Mouse (Mus musculus) liver, adult 2 months (tissue): ENCODE results near the gene Agrp. TPM values are rescaled to one million over a fixed set of nuclear protein-coding genes. Genes with fewer than 3 reads are reported as not detected.

ENCODE experiments used
- DNase-seq: peaks from one replicate; pipeline ENCODE4 v3.0.0-alpha.2; 2011; ENCODE audit warnings: low read depth, low spot score; ENCODE audit errors: extremely low read depth
- H3K27ac ChIP-seq: fragments of 200-500 bp; replicated peaks from 2 replicates; pipeline ENCODE4 v1.5.1; 2012; ENCODE audit warnings: low read depth, mild to moderate bottlenecking, control low read depth, inconsistent platforms, low read length; ENCODE audit not compliant: insufficient read depth
- H3K27me3 ChIP-seq: fragments of 200-500 bp; 2 replicates; pipeline ENCODE4 v1.6.1; 2012; ENCODE audit warnings: mild to moderate bottlenecking, moderate library complexity, low read length, inconsistent platforms; ENCODE audit not compliant: control insufficient read depth, insufficient read depth
- H3K36me3 ChIP-seq: fragments of 200-500 bp; 2 replicates; pipeline ENCODE4 v1.6.1; 2012; ENCODE audit warnings: low read length, inconsistent platforms; ENCODE audit not compliant: control insufficient read depth, insufficient read depth
- H3K4me1 ChIP-seq: fragments of 200-500 bp; 2 replicates; pipeline ENCODE4 v1.6.1; 2011; ENCODE audit warnings: low read length; ENCODE audit not compliant: control insufficient read depth, insufficient read depth
- H3K4me3 ChIP-seq: fragments of 200-500 bp; 2 replicates; pipeline ENCODE4 v1.5.1; 2011; ENCODE audit warnings: low read depth, mild to moderate bottlenecking, control low read depth, low read length, moderate library complexity; ENCODE audit not compliant: insufficient read depth
- H3K79me2 ChIP-seq: fragments of 200-500 bp; 2 replicates; pipeline ENCODE4 v1.6.1; 2012; ENCODE audit warnings: inconsistent platforms, mild to moderate bottlenecking, low read length, moderate library complexity; ENCODE audit not compliant: control insufficient read depth, insufficient read depth
- H3K9ac ChIP-seq: fragments of 200-500 bp; 2 replicates; pipeline ENCODE4 v1.6.1; 2012; ENCODE audit warnings: low read depth, mild to moderate bottlenecking, control low read depth, inconsistent platforms, low read length
- CTCF ChIP-seq: fragments of 200-500 bp; IDR thresholded peaks from 2 replicates; pipeline ENCODE4 v1.5.1; 2011; ENCODE audit warnings: low read depth, low read length, control low read depth
- POLR2A ChIP-seq: fragments of 200-500 bp; IDR thresholded peaks from 2 replicates; pipeline ENCODE4 v1.6.1; 2011; ENCODE audit warnings: low read length, control low read depth; ENCODE audit not compliant: insufficient read depth; ENCODE audit errors: extremely low read depth
- WGBS: fragments of 180-500 bp; shearing (Covaris S2); methylation state at CpG from one replicate; pipeline ENCODE4 v1.1.7; 2018; 5-methylcytosine and 5-hydroxymethylcytosine counted together
- polyA plus RNA-seq: library from polyadenylated mRNA; depleted of rRNA; stranded (reverse); fragments of >200 nt; gene quantifications from 2 replicates; pipeline ENCODE4 v1.2.3, GENCODE M21; 2012
- total RNA-seq: library from RNA; depleted of rRNA; stranded (reverse); fragments of >200 nt; gene quantifications from 2 replicates; pipeline ENCODE4 v1.2.3, GENCODE M21; 2014

Gene Agrp
- total and polyA plus RNA-seq, 2 experiments, result not detected

DNA sequence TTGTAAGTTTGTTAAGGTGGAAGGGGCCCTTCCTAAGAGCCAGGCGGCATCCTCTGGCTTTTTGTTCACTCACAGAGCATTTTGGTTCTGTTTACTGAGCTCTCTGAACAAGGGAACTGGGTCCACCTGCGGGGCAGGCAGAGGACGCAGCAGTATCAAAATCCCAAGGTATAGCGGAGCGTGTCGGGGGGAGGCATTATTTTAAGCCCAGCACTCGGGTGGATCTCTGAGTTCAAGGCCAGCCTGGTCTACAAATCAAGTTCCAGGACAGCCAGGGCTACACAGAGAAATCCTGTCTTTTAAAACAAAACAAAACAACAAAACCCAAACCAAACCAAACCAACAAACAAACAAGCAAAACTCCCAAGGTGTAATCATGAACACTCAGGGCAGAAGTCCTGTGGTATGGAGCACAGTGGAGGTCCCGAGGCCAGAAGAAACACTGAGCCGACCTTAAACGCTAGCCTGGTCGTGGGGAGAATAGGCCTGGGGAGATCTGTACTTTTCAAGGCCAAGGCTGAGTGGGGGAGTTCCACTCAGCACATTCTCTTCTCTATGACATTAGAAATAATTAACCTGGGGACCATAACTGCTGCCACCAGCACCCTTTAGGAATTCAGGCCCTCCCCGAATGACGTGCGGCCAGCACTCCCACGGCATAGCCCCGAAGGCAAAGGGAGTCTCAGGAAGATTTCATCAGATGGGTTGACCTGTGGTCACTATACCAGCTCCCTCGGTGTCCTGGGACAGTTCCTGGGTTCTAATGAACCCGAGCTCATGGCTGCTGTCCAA is 42.5 kb downstream of the Agrp start:
- Histone ChIP-seq H3K36me3 (no peaks in the 10 kb centered on the region), H3K4me1 (no peaks in the 10 kb centered on the region), H3K79me2 (no peaks in the 10 kb centered on the region), H3K27me3 (no peaks in the 10 kb centered on the region), H3K27ac (no peak overlapping the region), H3K4me3 (no peak overlapping the region), H3K9ac (no peak overlapping the region)
- TF ChIP-seq POLR2A, result no peak
- no peak for TF ChIP-seq CTCF
- WGBS, result 55% methylated on average over 18 of the region's 18 CpGs
- no peak for DNase-seq

DNA sequence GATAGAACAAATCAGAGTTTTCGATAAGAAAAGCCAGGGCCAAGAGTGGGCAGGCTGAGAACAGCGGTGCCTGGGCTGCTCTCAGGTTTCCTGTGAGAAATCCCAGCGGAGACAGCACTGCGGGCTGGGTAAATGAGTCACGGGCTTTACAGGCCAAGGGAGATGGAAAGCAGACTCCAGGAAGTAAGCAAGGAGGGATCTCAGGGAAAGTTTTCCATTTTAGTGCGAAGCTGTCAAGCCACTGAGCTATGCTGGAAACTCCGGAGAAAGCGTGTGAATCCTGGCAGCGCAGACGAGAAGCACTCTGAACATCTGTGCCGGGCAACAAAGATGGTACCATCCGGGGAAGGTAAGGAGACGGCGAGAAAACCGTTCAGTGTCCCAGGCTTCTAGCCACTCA is 43.3 kb downstream of the Agrp start:
- no peak overlapping the region for H3K27ac ChIP-seq
- no peak overlapping the region; the same call in 1 of the 2 replicates for H3K9ac ChIP-seq
- no peaks in the 10 kb centered on the region for H3K36me3 ChIP-seq
- no peaks in the 10 kb centered on the region for H3K4me1 ChIP-seq
- no peak overlapping the region for H3K4me3 ChIP-seq
- WGBS, result 59% methylated on average over 15 of the region's 15 CpGs
- H3K27me3 ChIP-seq, result no peaks in the 10 kb centered on the region; the same call in 1 of the 2 replicates
- no peak for TF ChIP-seq CTCF
- no peak for TF ChIP-seq POLR2A
- no peaks in the 10 kb centered on the region for H3K79me2 ChIP-seq
- no peak for DNase-seq

DNA sequence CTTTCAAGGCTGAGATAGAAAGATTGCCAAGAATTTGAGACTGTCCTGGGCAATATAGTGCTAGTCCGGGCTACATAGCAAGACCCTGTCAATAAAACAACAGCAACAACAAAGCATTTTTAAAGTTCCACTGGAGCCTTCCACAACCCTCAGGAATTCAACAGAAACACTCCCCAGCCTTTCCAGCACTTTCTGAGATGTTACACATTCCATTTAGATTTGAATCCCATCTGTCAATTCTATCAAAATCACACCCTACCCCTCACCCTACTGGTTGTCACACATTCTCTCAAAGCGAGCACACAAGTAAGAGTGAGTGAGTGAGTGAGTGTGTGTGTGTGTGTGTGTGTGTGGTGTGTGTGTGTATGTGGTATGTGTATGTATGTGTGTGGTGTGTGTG is 44.8 kb downstream of the Agrp start:
- no peak overlapping the region for H3K9ac ChIP-seq
- no peaks in the 10 kb centered on the region for H3K4me1 ChIP-seq
- no peaks in the 10 kb centered on the region for H3K36me3 ChIP-seq
- no peak for TF ChIP-seq POLR2A
- no peak overlapping the region for H3K4me3 ChIP-seq
- no peak for DNase-seq
- no peak overlapping the region for H3K27ac ChIP-seq
- H3K79me2 ChIP-seq, result no peaks in the 10 kb centered on the region
- no peaks in the 10 kb centered on the region; the same call in 1 of the 2 replicates for H3K27me3 ChIP-seq
- WGBS, result 87% methylated on average over 2 of the region's 2 CpGs

DNA sequence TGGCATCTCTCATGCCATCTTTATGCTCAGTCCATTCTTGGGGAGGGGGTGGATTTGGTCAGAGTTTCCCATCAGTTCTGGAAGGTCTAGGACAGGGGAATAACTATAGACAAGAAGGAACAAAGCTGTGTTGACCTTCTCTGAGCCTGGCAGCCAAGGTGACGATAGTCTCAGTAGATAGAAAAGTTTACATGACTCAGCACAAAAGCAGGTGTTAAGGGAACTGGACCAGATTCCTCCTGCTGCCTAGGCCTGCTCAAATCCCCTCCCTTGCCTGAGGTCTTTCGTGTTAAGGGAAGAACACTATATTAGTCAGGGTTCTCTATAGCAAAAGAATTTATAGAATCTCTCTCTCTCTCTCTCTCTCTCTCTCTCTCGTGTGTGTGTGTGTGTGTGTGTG is 57.5 kb downstream of the Agrp start:
- no peak overlapping the region for H3K4me3 ChIP-seq

DNA sequence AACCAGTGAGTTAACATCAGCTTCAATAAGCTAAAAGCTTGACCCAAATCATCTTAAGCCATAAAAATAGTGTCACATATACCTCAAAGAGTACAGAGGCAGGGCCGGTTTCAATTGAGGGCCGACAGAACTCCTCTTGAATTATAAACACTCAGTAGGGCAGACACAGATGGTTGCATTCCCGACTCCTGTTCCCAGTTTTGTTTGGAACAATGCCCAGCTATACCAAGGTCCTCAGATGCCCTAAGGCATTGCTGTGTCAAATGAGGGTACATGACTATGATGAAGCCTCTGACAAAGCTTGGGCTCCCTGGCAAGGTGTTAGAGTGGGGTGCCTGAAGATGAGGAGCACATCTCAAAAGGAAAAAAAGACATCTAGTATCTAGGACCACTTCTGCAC is 61.7 kb downstream of the Agrp start:
- no peak for TF ChIP-seq POLR2A
- no peak for TF ChIP-seq CTCF
- Histone ChIP-seq H3K9ac (no peak overlapping the region), H3K4me1 (no peaks in the 10 kb centered on the region), H3K4me3 (no peak overlapping the region), H3K79me2 (no peaks in the 10 kb centered on the region), H3K27me3 (no peaks in the 10 kb centered on the region), H3K36me3 (no peaks in the 10 kb centered on the region), H3K27ac (no peak overlapping the region)
- DNase-seq, result no peak
- WGBS, result 73% methylated on average over 3 of the region's 3 CpGs

More for the DNA sequence above, 57.5 kb downstream of the Agrp start:
- TF ChIP-seq POLR2A (no peak), CTCF (no peak)
- no peaks in the 10 kb centered on the region for H3K36me3 ChIP-seq
- 71% methylated on average over 3 of the region's 3 CpGs for WGBS
- H3K27ac ChIP-seq, result no peak overlapping the region
- H3K79me2 ChIP-seq, result no peaks in the 10 kb centered on the region
- no peaks in the 10 kb centered on the region for H3K27me3 ChIP-seq
- no peaks in the 10 kb centered on the region for H3K4me1 ChIP-seq
- DNase-seq, result no peak
- H3K9ac ChIP-seq, result no peak overlapping the region

DNA sequence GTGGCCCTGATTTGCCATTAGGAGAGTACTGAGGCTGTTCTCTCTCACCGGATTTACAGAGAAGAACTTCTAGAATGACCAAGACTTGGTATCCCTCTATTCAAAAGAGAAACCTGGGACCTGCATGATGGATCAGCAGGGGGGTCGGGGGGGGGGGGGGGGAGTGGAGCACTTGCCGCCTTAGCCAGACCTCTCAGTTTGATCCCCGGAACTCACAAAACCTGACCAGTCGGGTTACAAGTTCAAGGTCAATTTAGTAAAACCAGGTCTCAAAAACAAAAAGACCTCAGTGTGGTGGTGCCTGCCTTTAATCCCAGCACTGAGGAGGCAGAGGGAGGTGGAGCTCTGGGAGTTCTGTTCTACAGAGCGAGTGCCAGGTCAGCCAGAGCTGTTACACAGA is 62.5 kb downstream of the Agrp start:
- Histone ChIP-seq H3K27ac (no peak overlapping the region), H3K9ac (no peak overlapping the region), H3K4me1 (no peaks in the 10 kb centered on the region), H3K4me3 (no peak overlapping the region), H3K79me2 (no peaks in the 10 kb centered on the region), H3K27me3 (no peaks in the 10 kb centered on the region), H3K36me3 (no peaks in the 10 kb centered on the region)
- 53% methylated on average over 6 of the region's 6 CpGs for WGBS
- DNase-seq, result no peak
- TF ChIP-seq POLR2A, result no peak
- no peak for TF ChIP-seq CTCF
